Mouse (Mus musculus) intestine, postnatal 0 days (tissue): ENCODE measurements around the gene Gm9844. TPM values are rescaled to one million over a fixed set of nuclear protein-coding genes. Genes with fewer than 3 reads are reported as not detected.

ENCODE experiments used
- ATAC-seq: fragments of 200-750 bp; cut with Nextera tagmentation; 2 replicates; pipeline ENCODE4 v1.8.0; 2017; ENCODE audit warnings: mild to moderate bottlenecking, moderate TSS enrichment, moderate library complexity
- H3K27ac ChIP-seq: fragments of 300-500 bp; sonication (generic); 2 replicates; pipeline ENCODE4 v1.5.1; 2014; ENCODE audit warnings: mild to moderate bottlenecking, low read depth, low read length, moderate library complexity
- H3K27me3 ChIP-seq: fragments of 300-500 bp; sonication (generic); replicated peaks from 2 replicates; pipeline ENCODE4 v1.6.1; 2014; ENCODE audit warnings: low read length, mixed read lengths; ENCODE audit not compliant: control insufficient read depth, insufficient read depth
- H3K36me3 ChIP-seq: fragments of 300-500 bp; sonication (generic); 2 replicates; pipeline ENCODE4 v1.6.1; 2014; ENCODE audit warnings: mild to moderate bottlenecking, moderate library complexity; ENCODE audit not compliant: control insufficient read depth, insufficient read depth
- H3K4me1 ChIP-seq: fragments of 300-500 bp; sonication (generic); replicated peaks from 2 replicates; pipeline ENCODE4 v1.6.1; 2014; ENCODE audit warnings: antibody characterized with exemption, low read length, mixed read lengths; ENCODE audit not compliant: control insufficient read depth, insufficient read depth
- H3K4me2 ChIP-seq: fragments of 300-500 bp; sonication (generic); replicated peaks from 2 replicates; pipeline ENCODE4 v1.6.1; 2014; ENCODE audit warnings: low read depth, mild to moderate bottlenecking, moderate library complexity
- H3K4me3 ChIP-seq: fragments of 300-500 bp; sonication (generic); 2 replicates; pipeline ENCODE4 v1.5.1; 2014; ENCODE audit warnings: low read depth, low read length
- H3K9ac ChIP-seq: fragments of 300-500 bp; sonication (generic); 2 replicates; pipeline ENCODE4 v1.6.1; 2014; ENCODE audit warnings: mild to moderate bottlenecking, low read depth, low read length
- H3K9me3 ChIP-seq: fragments of 300-500 bp; sonication (generic); 2 replicates; pipeline ENCODE4 v1.6.1; 2016; ENCODE audit warnings: mixed run types; ENCODE audit not compliant: control insufficient read depth
- CTCF ChIP-seq: sonication (generic); IDR thresholded peaks from 2 replicates; pipeline ENCODE4 v1.5.1; 2016; ENCODE audit warnings: low read depth, mild to moderate bottlenecking, control low read depth, antibody characterized with exemption, moderate library complexity
- WGBS: fragments of 180-500 bp; shearing (Covaris S2); extraction: QIAGEN DNeasy Blood & Tissue Kit; methylation state at CpG from one replicate; pipeline ENCODE4 v1.1.7; 2014; 5-methylcytosine and 5-hydroxymethylcytosine counted together
- polyA plus RNA-seq: library from polyadenylated mRNA; unstranded; fragments of >200 nt; fragmentation: Nextera tagmentation; extraction: Ambion mirVana; gene quantifications from 2 replicates; pipeline ENCODE4 v1.2.1, GENCODE M21; 2015

Gene Gm9844
- polyA plus RNA-seq, 1 experiment from 2014 or later, result 28.0 TPM

- no peak for ATAC-seq
- peaks cover 46% of the 10 kb centered on the region for H3K36me3 ChIP-seq
- 0 out of 2 replicates have a peak, but pooled peaks cover 6% of the 10 kb centered on the region for H3K4me1 ChIP-seq
- whole genome bisulfite sequencing, result 29% methylated on average over 4 of the region's 4 CpGs
- peak overlapping the region; percentile 100 for H3K9ac ChIP-seq
- H3K27ac ChIP-seq, result no peak overlapping the region
- H3K27me3 ChIP-seq, result no peaks in the 10 kb centered on the region
- H3K4me3 ChIP-seq, result peak overlapping the region; percentile 98
- H3K9me3 ChIP-seq, result no peaks in the 10 kb centered on the region
- no peak for TF ChIP-seq CTCF
- peak overlapping the region; percentile 78 for H3K4me2 ChIP-seq
Measured at GRCm38 (mm10) chr7:24886308-24886633, 24.3 kb downstream of the Gm9844 start.

DNA sequence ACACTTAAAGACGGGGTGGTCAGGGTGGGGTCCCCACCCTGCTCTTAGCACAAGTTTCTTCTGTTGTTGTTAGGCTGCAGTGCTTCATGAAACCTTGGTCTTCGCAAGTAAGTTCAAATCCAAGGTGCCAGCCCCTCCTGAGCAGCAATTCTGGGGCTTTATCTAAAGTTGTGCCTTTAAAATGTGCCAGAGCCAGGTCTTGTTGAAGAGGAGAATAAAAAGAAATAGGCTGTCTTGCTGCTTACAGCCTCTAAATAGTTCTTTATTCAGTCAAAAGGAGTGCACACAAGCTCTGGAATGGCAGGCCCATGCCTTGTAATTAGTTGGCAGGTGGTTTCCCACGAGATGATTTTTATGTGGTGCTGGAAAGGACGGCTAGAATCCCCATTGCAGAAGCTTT, 25.1 kb downstream of the Gm9844 start:
- Histone ChIP-seq H3K4me1 (0 out of 2 replicates have a peak, but pooled peaks cover 6% of the 10 kb centered on the region), H3K27me3 (no peaks in the 10 kb centered on the region), H3K4me3 (no peak overlapping the region; the same call in 1 of the 2 replicates), H3K27ac (no peak overlapping the region), H3K36me3 (peaks cover 46% of the 10 kb centered on the region), H3K4me2 (peak overlapping the region; percentile 78; the same call in 1 of the 2 replicates), H3K9ac (peak overlapping the region; percentile 100; the same call in 1 of the 2 replicates), H3K9me3 (no peaks in the 10 kb centered on the region)
- WGBS, result 48% methylated on average over 4 of the region's 4 CpGs
- no peak for ATAC-seq
- no peak for TF ChIP-seq CTCF

DNA sequence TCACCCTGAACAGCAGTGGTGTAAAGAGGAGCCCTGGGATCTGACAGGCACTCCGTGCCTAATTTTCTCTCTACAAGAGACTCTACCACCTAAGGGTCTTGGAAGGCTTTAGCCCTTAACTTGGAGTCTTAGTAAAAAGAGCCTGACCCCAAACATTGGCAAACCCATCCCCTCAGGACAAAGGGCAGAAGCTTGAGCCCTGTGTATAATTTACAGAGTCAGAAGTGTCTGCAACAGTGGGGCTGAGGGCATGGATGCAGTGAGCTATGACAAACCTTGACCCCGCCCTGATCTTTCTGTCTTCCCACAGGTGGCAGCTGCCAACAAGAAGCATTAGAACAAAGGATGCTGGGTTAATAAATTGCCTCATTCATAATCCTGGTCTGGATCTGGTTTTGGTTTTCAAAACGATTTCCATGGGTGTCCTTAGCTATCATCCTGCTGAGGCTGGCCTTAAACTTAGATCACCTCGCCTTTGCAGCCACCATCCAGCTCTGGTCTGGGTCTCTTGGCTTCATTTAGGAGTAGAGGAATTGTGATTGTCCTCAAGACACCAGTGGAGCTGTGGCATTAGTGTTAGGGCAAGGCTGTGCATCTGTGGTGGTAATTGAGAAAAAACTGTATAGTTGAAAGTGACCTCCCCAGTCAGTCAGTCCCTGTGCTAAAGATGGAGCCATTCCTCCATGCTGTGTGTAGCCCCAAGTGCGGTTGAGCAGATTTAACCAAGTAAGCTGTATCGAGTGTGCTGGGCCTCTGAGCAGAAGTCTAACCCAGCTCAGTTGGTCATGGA, 27.6 kb downstream of the Gm9844 start:
- no peak overlapping the region for H3K27ac ChIP-seq
- no peak overlapping the region for H3K9ac ChIP-seq
- TF ChIP-seq CTCF, result no peak
- WGBS, result 79% methylated on average over 6 of the region's 6 CpGs
- H3K4me1 ChIP-seq, result 0 out of 2 replicates have a peak, but pooled peaks cover 6% of the 10 kb centered on the region
- H3K27me3 ChIP-seq, result no peaks in the 10 kb centered on the region
- H3K4me2 ChIP-seq, result no peak overlapping the region
- H3K9me3 ChIP-seq, result no peaks in the 10 kb centered on the region
- no peak for ATAC-seq
- H3K36me3 ChIP-seq, result peaks cover 46% of the 10 kb centered on the region
- H3K4me3 ChIP-seq, result no peak overlapping the region

- Histone ChIP-seq H3K4me2 (no peak overlapping the region), H3K4me3 (no peak overlapping the region), H3K9me3 (no peaks in the 10 kb centered on the region), H3K36me3 (peaks cover 46% of the 10 kb centered on the region), H3K9ac (no peak overlapping the region), H3K27ac (no peak overlapping the region), H3K4me1 (0 out of 2 replicates have a peak, but pooled peaks cover 6% of the 10 kb centered on the region), H3K27me3 (no peaks in the 10 kb centered on the region)
- peak; percentile 50 for ATAC-seq
- 29% methylated on average over 10 of the region's 10 CpGs for WGBS
- TF ChIP-seq CTCF, result peak; percentile 99
Measured at GRCm38 (mm10) chr7:24890281-24891216, 28.5 kb downstream of the Gm9844 start.

GRCm38 (mm10) chr7:24891241-24892124, 29.5 kb downstream of the Gm9844 start:
- Histone ChIP-seq H3K4me3 (no peak overlapping the region), H3K4me2 (no peak overlapping the region), H3K4me1 (0 out of 2 replicates have a peak, but pooled peaks cover under 1% of the 10 kb centered on the region), H3K9ac (no peak overlapping the region), H3K27ac (no peak overlapping the region), H3K27me3 (no peaks in the 10 kb centered on the region), H3K9me3 (no peaks in the 10 kb centered on the region), H3K36me3 (peaks cover 37% of the 10 kb centered on the region)
- no peak for ATAC-seq
- no peak for TF ChIP-seq CTCF
- 67% methylated on average over 3 of the region's 3 CpGs for WGBS
